Mouse (Mus musculus): Measurements from ENCODE around the gene Gm5127. TPM values are rescaled to one million over a fixed set of nuclear protein-coding genes. Genes with fewer than 3 reads are reported as not detected.

Gene Gm5127
- polyA plus RNA-seq, 1 experiment: not detected

GRCm38 (mm10) chrX:106603386-106603785 lies 20.4 kb downstream of the Gm5127 start, which contains the start of gene Cysltr1:
Cysltr1 (minus strand) TSS chrX:106603679.
- peak within 1 kb of the TSS; percentile 24 for H3K4me3 ChIP-seq (replicated peaks; ENCODE audit: control insufficient read depth, low read depth, low read length)
- TF ChIP-seq POLR2A (IDR thresholded peaks at IDR 0.05; ENCODE audit: borderline replicate concordance, control insufficient read depth, low read depth, low read length) (no peak), CTCF (IDR thresholded peaks at IDR 0.05; ENCODE audit: control insufficient read depth, insufficient read depth, low read length) (no peak)
- WGBS: 11% methylated on average over 6 of the region's 6 CpGs

GRCm38 (mm10) chrX:106622512-106622911 lies 39.5 kb downstream of the Gm5127 start:
- TF ChIP-seq POLR2A (IDR thresholded peaks at IDR 0.05; ENCODE audit: borderline replicate concordance, control insufficient read depth, low read depth, low read length) (no peak), CTCF (IDR thresholded peaks at IDR 0.05; ENCODE audit: control insufficient read depth, insufficient read depth, low read length) (no peak)
- Histone ChIP-seq H3K4me1 (ENCODE audit: control insufficient read depth, insufficient read depth, low read length) (no peaks in the 10 kb centered on the region), H3K4me3 (replicated peaks; ENCODE audit: control insufficient read depth, low read depth, low read length) (no peak overlapping the region), H3K27ac (ENCODE audit: control insufficient read depth, insufficient read depth, low read depth, low read length, poor library complexity) (no peak overlapping the region)
- WGBS: 63% methylated on average over 1 of the region's 1 CpGs

More at GRCm38 (mm10) chrX:106603386-106603785, 20.4 kb downstream of the Gm5127 start, which contains the start of gene Cysltr1:
- Histone ChIP-seq H3K27ac (ENCODE audit: control insufficient read depth, insufficient read depth, low read depth, low read length, poor library complexity) (no peak within 1 kb of the TSS), H3K4me1 (ENCODE audit: control insufficient read depth, insufficient read depth, low read length) (no peaks in the 10 kb centered on the region)

GRCm38 (mm10) chrX:106623667-106624066 lies 40.7 kb downstream of the Gm5127 start:
- Histone ChIP-seq H3K4me3 (replicated peaks; ENCODE audit: control insufficient read depth, low read depth, low read length) (no peak overlapping the region), H3K4me1 (ENCODE audit: control insufficient read depth, insufficient read depth, low read length) (no peaks in the 10 kb centered on the region), H3K27ac (ENCODE audit: control insufficient read depth, insufficient read depth, low read depth, low read length, poor library complexity) (no peak overlapping the region)
- TF ChIP-seq POLR2A (IDR thresholded peaks at IDR 0.05; ENCODE audit: borderline replicate concordance, control insufficient read depth, low read depth, low read length) (no peak), CTCF (IDR thresholded peaks at IDR 0.05; ENCODE audit: control insufficient read depth, insufficient read depth, low read length) (no peak)
- 17% methylated on average over 3 of the region's 3 CpGs for WGBS

- no peaks in the 10 kb centered on the region; the same call in 1 of the 2 replicates for H3K4me1 ChIP-seq (ENCODE audit: control insufficient read depth, insufficient read depth, low read length)
- TF ChIP-seq POLR2A (IDR thresholded peaks at IDR 0.05; ENCODE audit: borderline replicate concordance, control insufficient read depth, low read depth, low read length) (no peak), CTCF (IDR thresholded peaks at IDR 0.05; ENCODE audit: control insufficient read depth, insufficient read depth, low read length) (no peak)
- no peak overlapping the region for H3K4me3 ChIP-seq (replicated peaks; ENCODE audit: control insufficient read depth, low read depth, low read length)
- 44% methylated on average over 1 of the region's 1 CpGs for WGBS
- H3K27ac ChIP-seq (ENCODE audit: control insufficient read depth, insufficient read depth, low read depth, low read length, poor library complexity): no peak overlapping the region
These were observed 45.5 kb downstream of the Gm5127 start for GRCm38 (mm10) chrX:106628514-106628913.

- Histone ChIP-seq H3K4me3 (replicated peaks; ENCODE audit: control insufficient read depth, low read depth, low read length) (no peak overlapping the region), H3K4me1 (ENCODE audit: control insufficient read depth, insufficient read depth, low read length) (no peaks in the 10 kb centered on the region; the same call in 1 of the 2 replicates), H3K27ac (ENCODE audit: control insufficient read depth, insufficient read depth, low read depth, low read length, poor library complexity) (no peak overlapping the region)
- no peak for TF ChIP-seq POLR2A (IDR thresholded peaks at IDR 0.05; ENCODE audit: borderline replicate concordance, control insufficient read depth, low read depth, low read length)
- TF ChIP-seq CTCF (IDR thresholded peaks at IDR 0.05; ENCODE audit: control insufficient read depth, insufficient read depth, low read length): no peak
These were observed 50.6 kb downstream of the Gm5127 start for GRCm38 (mm10) chrX:106633543-106633942.

- WGBS: 35% methylated on average over 3 of the region's 3 CpGs
- Histone ChIP-seq H3K27ac (ENCODE audit: control insufficient read depth, insufficient read depth, low read depth, low read length, poor library complexity) (no peak overlapping the region), H3K4me1 (ENCODE audit: control insufficient read depth, insufficient read depth, low read length) (no peaks in the 10 kb centered on the region; the same call in 1 of the 2 replicates), H3K4me3 (replicated peaks; ENCODE audit: control insufficient read depth, low read depth, low read length) (no peak overlapping the region)
- TF ChIP-seq CTCF (IDR thresholded peaks at IDR 0.05; ENCODE audit: control insufficient read depth, insufficient read depth, low read length): no peak
- TF ChIP-seq POLR2A (IDR thresholded peaks at IDR 0.05; ENCODE audit: borderline replicate concordance, control insufficient read depth, low read depth, low read length): no peak
These were observed 52.0 kb downstream of the Gm5127 start for GRCm38 (mm10) chrX:106634799-106635541.

GRCm38 (mm10) chrX:106662101-106662500 lies 79.1 kb downstream of the Gm5127 start:
- Histone ChIP-seq H3K4me1 (ENCODE audit: control insufficient read depth, insufficient read depth, low read length) (no peaks in the 10 kb centered on the region), H3K27ac (ENCODE audit: control insufficient read depth, insufficient read depth, low read depth, low read length, poor library complexity) (no peak overlapping the region)

GRCm38 (mm10) chrX:106704590-106704989 lies 121.6 kb downstream of the Gm5127 start:
- Histone ChIP-seq H3K4me1 (ENCODE audit: control insufficient read depth, insufficient read depth, low read length) (no peaks in the 10 kb centered on the region), H3K27ac (ENCODE audit: control insufficient read depth, insufficient read depth, low read depth, low read length, poor library complexity) (no peak overlapping the region), H3K4me3 (replicated peaks; ENCODE audit: control insufficient read depth, low read depth, low read length) (no peak overlapping the region)
- 61% methylated on average over 3 of the region's 3 CpGs for WGBS
- TF ChIP-seq CTCF (IDR thresholded peaks at IDR 0.05; ENCODE audit: control insufficient read depth, insufficient read depth, low read length) (no peak), POLR2A (IDR thresholded peaks at IDR 0.05; ENCODE audit: borderline replicate concordance, control insufficient read depth, low read depth, low read length) (no peak)

More at GRCm38 (mm10) chrX:106662101-106662500, 79.1 kb downstream of the Gm5127 start:
- no peak for TF ChIP-seq POLR2A (IDR thresholded peaks at IDR 0.05; ENCODE audit: borderline replicate concordance, control insufficient read depth, low read depth, low read length)
- no peak for TF ChIP-seq CTCF (IDR thresholded peaks at IDR 0.05; ENCODE audit: control insufficient read depth, insufficient read depth, low read length)
- no peak overlapping the region for H3K4me3 ChIP-seq (replicated peaks; ENCODE audit: control insufficient read depth, low read depth, low read length)
